Mouse (Mus musculus): ENCODE data around the gene Wdr1. TPM values are rescaled to one million over a fixed set of nuclear protein-coding genes. Genes with fewer than 3 reads are reported as not detected.

Wdr1 gene
- total and polyA plus RNA-seq, 3 experiments = 108 to 173 (median 142) TPM

- dilution Hi-C loops (cut with MboI; ENCODE audit: extremely low pct_ligation_motif_present, extremely low pct_unique_long_range_greater_than_20kb, low sequenced_read_pairs) = no loop called here
- peak; percentile 91 for DNase-seq (ENCODE audit: extremely low read depth)
- H3K36me3 ChIP-seq (replicated peaks in 1 of 2; ENCODE audit: control insufficient read depth in 1 of 2, insufficient read depth in 1 of 2, low read length in 1 of 2) = peaks cover 22 to 36% of the 10 kb centered on the region in 2 experiments
- H3K4me3 ChIP-seq (replicated peaks in 1 of 3; ENCODE audit: low read depth in 2 of 3, low read length in 2 of 3, poor library complexity in 1 of 3) = peak overlapping the region; percentile 80 to 89 (median 81)
- H3K27ac ChIP-seq (ENCODE audit: insufficient read depth, low read depth) = peak overlapping the region; percentile 12
- no peaks in the 10 kb centered on the region for H3K27me3 ChIP-seq (replicated peaks)
- H3K4me1 ChIP-seq (ENCODE audit: control insufficient read depth in 1 of 2, insufficient read depth in 2 of 2) = peaks cover 5 to 35% of the 10 kb centered on the region in 2 experiments
- H3K9me3 ChIP-seq (replicated peaks; ENCODE audit: low read length) = no peaks in the 10 kb centered on the region
- H3K9ac ChIP-seq (ENCODE audit: insufficient read depth, low read depth) = peak overlapping the region; percentile 93
- peaks cover 14% of the 10 kb centered on the region for H3K79me2 ChIP-seq (replicated peaks; ENCODE audit: control insufficient read depth, extremely low read depth, insufficient read depth, poor library complexity, severe bottlenecking)
- in situ Hi-C loops (cut with MboI; ENCODE audit: low pct_ligation_motif_present, low pct_unique_long_range_greater_than_20kb, low sequenced_read_pairs) = no loop called here
- peak; percentile 54; the same call in 1 of the 2 replicates for TF ChIP-seq SIN3A (IDR thresholded peaks at IDR 0.05; ENCODE audit: low read length)
- TF ChIP-seq SMC3 (IDR thresholded peaks at IDR 0.05; ENCODE audit: low read depth, low read length) = no peak
- TF ChIP-seq ELF1 (IDR thresholded peaks at IDR 0.05; ENCODE audit: low read depth, low read length) = peak; percentile 99
- no peak for TF ChIP-seq ZKSCAN1 (IDR thresholded peaks at IDR 0.05; ENCODE audit: borderline replicate concordance, low read depth, low read length)
- TF ChIP-seq RCOR1 (conservative IDR thresholded peaks at IDR 0.05; ENCODE audit: low read depth, low read length) = no peak
- peak; percentile 72 for TF ChIP-seq HCFC1 (IDR thresholded peaks at IDR 0.05; ENCODE audit: low read depth, low read length)
- peak; percentile 98 for TF ChIP-seq POLR2A (IDR thresholded peaks at IDR 0.05; ENCODE audit: low read depth, low read length)
- no peak for TF ChIP-seq KAT2A (IDR thresholded peaks at IDR 0.05; ENCODE audit: insufficient replicate concordance, low read length)
- peak; percentile 76 for TF ChIP-seq TBP (conservative IDR thresholded peaks at IDR 0.05; ENCODE audit: low read depth, low read length)
- TF ChIP-seq MAX (IDR thresholded peaks at IDR 0.05; ENCODE audit: low read length) = no peak
- TF ChIP-seq POLR2AphosphoS2 (IDR thresholded peaks at IDR 0.05; ENCODE audit: low read depth, low read length) = peak; percentile 81; the same call in 1 of the 2 replicates
- no peak for TF ChIP-seq CTCF (conservative IDR thresholded peaks at IDR 0.05 in 1 of 2, IDR thresholded peaks at IDR 0.05 in 1 of 2; ENCODE audit: low read depth in 2 of 2, low read length in 2 of 2)
- TF ChIP-seq EP300 (IDR thresholded peaks at IDR 0.05; ENCODE audit: low read length) = no peak
- TF ChIP-seq JUN (IDR thresholded peaks at IDR 0.05; ENCODE audit: insufficient read depth, low read depth, low read length) = no peak
- no peak for TF ChIP-seq MEF2A (IDR thresholded peaks at IDR 0.05; ENCODE audit: borderline replicate concordance, low read depth, low read length)
- TF ChIP-seq USF2 (conservative IDR thresholded peaks at IDR 0.05; ENCODE audit: low read depth, low read length) = no peak
- TF ChIP-seq NELFE (IDR thresholded peaks at IDR 0.05; ENCODE audit: low read depth, low read length) = peak; percentile 96
- no peak for TF ChIP-seq JUND (conservative IDR thresholded peaks at IDR 0.05; ENCODE audit: low read depth, low read length)
- peak; percentile 86 for TF ChIP-seq NRF1 (IDR thresholded peaks at IDR 0.05; ENCODE audit: low read depth, low read length)
- TF ChIP-seq ZNF384 (IDR thresholded peaks at IDR 0.05; ENCODE audit: low read depth, low read length) = peak; percentile 87
- no peak for TF ChIP-seq MYC (IDR thresholded peaks at IDR 0.05; ENCODE audit: low read depth, low read length)
- peak; percentile 73 for TF ChIP-seq TCF12 (IDR thresholded peaks at IDR 0.05; ENCODE audit: low read depth, low read length)
- TF ChIP-seq E2F4 (IDR thresholded peaks at IDR 0.05; ENCODE audit: insufficient replicate concordance, low read depth, low read length) = no peak
- TF ChIP-seq MAZ (IDR thresholded peaks at IDR 0.05; ENCODE audit: low read depth, low read length) = peak; percentile 61; the same call in 1 of the 2 replicates
- no peak for TF ChIP-seq USF1 (IDR thresholded peaks at IDR 0.05; ENCODE audit: low read depth, low read length)
- peak; percentile 92 for TF ChIP-seq ZMIZ1 (IDR thresholded peaks at IDR 0.05; ENCODE audit: low read depth, low read length)
- peak; percentile 53; the same call in 1 of the 2 replicates for TF ChIP-seq IRF4 (IDR thresholded peaks at IDR 0.05; ENCODE audit: low read depth, low read length)
- no peak for TF ChIP-seq ETS1 (conservative IDR thresholded peaks at IDR 0.05; ENCODE audit: low read depth, low read length)
- no peak for TF ChIP-seq PAX5 (IDR thresholded peaks at IDR 0.05; ENCODE audit: low read length)
- TF ChIP-seq UBTF (IDR thresholded peaks at IDR 0.05; ENCODE audit: low read depth, low read length) = 0 out of 2 replicates have a peak, but pooled peaks have one; percentile 22
- no peak for TF ChIP-seq MAFK (IDR thresholded peaks at IDR 0.05; ENCODE audit: insufficient replicate concordance, low read length)
- no peak for TF ChIP-seq GABPA (IDR thresholded peaks at IDR 0.05; ENCODE audit: insufficient replicate concordance, low read depth, low read length)
- TF ChIP-seq ZC3H11A (IDR thresholded peaks at IDR 0.05; ENCODE audit: low read depth, low read length) = no peak
- H3K4me2 ChIP-seq (ENCODE audit: insufficient read depth, low read depth, poor library complexity, severe bottlenecking) = peak overlapping the region; percentile 93
Measured at GRCm38 (mm10) chr5:38561426-38562024, 1.5 kb downstream of the Wdr1 start.
